Mouse (Mus musculus) E14TG2a.4 (cell line): ENCODE results near the gene Sox15.

Experiments used
- CTCF ChIP-seq: conservative IDR thresholded peaks from 2 replicates; pipeline ENCODE4 v1.5.1; 2014; ENCODE audit warnings: low read length
- NANOG ChIP-seq: IDR thresholded peaks from 2 replicates; pipeline ENCODE4 v1.6.1; 2014; ENCODE audit warnings: borderline replicate concordance, low read length, mixed read lengths
- POU5F1 ChIP-seq: IDR thresholded peaks from 2 replicates; pipeline ENCODE4 v1.6.1; 2014; ENCODE audit warnings: low read length, borderline replicate concordance

DNA sequence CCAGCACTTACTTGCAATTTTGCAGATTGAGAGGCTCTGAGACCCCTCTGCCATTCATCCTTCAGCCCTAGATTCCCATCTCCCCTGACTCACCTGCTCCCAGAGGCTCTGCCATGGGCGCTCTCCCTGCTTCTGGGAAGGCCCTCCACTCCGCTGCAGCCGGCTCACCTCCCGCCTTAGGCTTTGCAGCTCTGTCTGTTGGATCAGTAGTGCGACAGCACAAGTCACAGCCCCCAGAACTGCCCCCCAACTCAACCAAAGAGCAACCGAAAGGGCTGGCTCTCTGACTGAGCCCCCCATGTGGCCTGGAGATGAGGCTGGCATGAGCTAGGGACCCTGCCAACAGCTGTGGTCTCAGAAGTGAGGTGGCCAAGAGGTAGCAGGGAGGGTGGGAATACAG, 29.8 kb downstream of the Sox15 start:
- TF ChIP-seq CTCF (no peak), POU5F1 (no peak), NANOG (no peak)
